ENCODE assay signal across 33 mouse cellular contexts in the genomic region with DNA sequence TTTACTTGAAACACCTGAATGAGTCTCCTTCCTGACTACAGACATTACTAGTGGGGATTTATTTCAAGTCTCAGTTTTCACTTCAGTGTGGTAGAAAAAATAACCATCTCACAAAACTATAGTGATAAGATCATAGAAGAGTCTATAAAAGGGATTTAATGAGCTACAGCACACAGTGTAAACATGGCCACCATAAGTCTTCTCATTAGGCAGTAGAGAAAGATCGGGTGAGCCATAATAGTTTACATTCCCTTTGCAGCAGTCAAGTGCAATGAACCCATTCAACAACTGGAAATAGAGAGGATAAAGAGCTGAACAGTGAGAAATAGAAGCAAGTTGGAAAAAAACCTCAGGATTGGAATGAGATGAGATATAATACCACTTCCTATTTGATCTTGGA.
"Had no signal": no experiment of that assay in that cellular context is flagged by ENCODE, and none has a peak within 500 bp of the region (broad histone marks: within the 10 kb centered on the region; RNA-seq: fewer than 3 reads in every experiment).

No protein-coding gene starts in this region.

- H3K27ac ChIP-seq: heart, adult 2 months; heart, embryonic 10.5 days; heart, embryonic 13.5 days; heart, embryonic 15.5 days; hindbrain, embryonic 10.5 days; hindbrain, embryonic 12.5 days; hindbrain, embryonic 13.5 days; hindbrain, embryonic 14.5 days; hindbrain, embryonic 15.5 days; hindbrain, postnatal 0 days; intestine, embryonic 15.5 days; kidney, postnatal 0 days; layer of hippocampus, adult 2 months; left cerebral cortex, adult 2 months had no signal

- H3K9ac ChIP-seq: heart, embryonic 12.5 days; heart, embryonic 13.5 days; heart, embryonic 15.5 days; hindbrain, embryonic 12.5 days; hindbrain, embryonic 13.5 days; hindbrain, embryonic 14.5 days; hindbrain, embryonic 15.5 days; intestine, embryonic 15.5 days had no signal

- H3K27me3 ChIP-seq: heart, embryonic 12.5 days; heart, embryonic 13.5 days; heart, embryonic 15.5 days; hindbrain, embryonic 12.5 days; hindbrain, embryonic 13.5 days; hindbrain, embryonic 15.5 days; intestine, embryonic 15.5 days had no signal

- DNase-seq: heart, adult 2 months; heart, postnatal 10 days; heart, postnatal 14 days; heart, postnatal 36 days; heart, postnatal 4 days; kidney, adult 11 months; kidney, adult 2 months; kidney, adult 8-10 months; kidney, adult 9 months; kidney, postnatal 14 days; kidney, postnatal 25 days; kidney, postnatal 36 days; layer of hippocampus, adult 9-11 months; layer of hippocampus, postnatal 36 days had no signal

- H3K4me3 ChIP-seq: heart, adult 2 months; heart, embryonic 10.5 days; heart, embryonic 12.5 days; heart, embryonic 13.5 days; heart, embryonic 15.5 days; hindbrain, embryonic 10.5 days; hindbrain, embryonic 12.5 days; hindbrain, embryonic 13.5 days; hindbrain, embryonic 15.5 days; intestine, embryonic 15.5 days; layer of hippocampus, adult 2 months; left cerebral cortex, adult 2 months had no signal

- H3K9me3 ChIP-seq: heart, embryonic 10.5 days; heart, embryonic 12.5 days; heart, embryonic 15.5 days; hindbrain, embryonic 10.5 days; hindbrain, embryonic 12.5 days; hindbrain, embryonic 13.5 days; hindbrain, embryonic 15.5 days; intestine, embryonic 15.5 days had no signal

- H3K36me3 ChIP-seq: heart, embryonic 10.5 days; heart, embryonic 12.5 days; heart, embryonic 13.5 days; heart, embryonic 15.5 days; hindbrain, embryonic 10.5 days; hindbrain, embryonic 12.5 days; hindbrain, embryonic 13.5 days; hindbrain, embryonic 15.5 days; intestine, embryonic 15.5 days had no signal

- ATAC-seq: hindbrain, embryonic 16.5 days; hindbrain, postnatal 0 days; inflammation-experienced regulatory T-cells, adult 6 months; intestine, embryonic 15.5 days; intestine, embryonic 16.5 days; intestine, postnatal 0 days had no signal

- H3K4me1 ChIP-seq: heart, embryonic 10.5 days; heart, embryonic 12.5 days; heart, embryonic 13.5 days; heart, embryonic 15.5 days; hindbrain, embryonic 10.5 days; hindbrain, embryonic 12.5 days; hindbrain, embryonic 13.5 days; hindbrain, embryonic 15.5 days; intestine, embryonic 15.5 days had no signal

- H3K4me2 ChIP-seq: heart, embryonic 11.5 days; heart, embryonic 12.5 days; heart, embryonic 13.5 days; heart, embryonic 15.5 days; hindbrain, embryonic 12.5 days; hindbrain, embryonic 13.5 days; hindbrain, embryonic 14.5 days; hindbrain, embryonic 15.5 days; intestine, embryonic 15.5 days had no signal
